Mouse (Mus musculus) heart, embryonic 15.5 days (tissue): Measurements from ENCODE around the gene Tgfb2. TPM values are rescaled to one million over a fixed set of nuclear protein-coding genes. Genes with fewer than 3 reads are reported as not detected.
A peak's percentile ranks its signal among the peaks of the same experiment; 100 is the strongest.

Experiments used
- ATAC-seq: fragments of 200-750 bp; cut with Nextera tagmentation; replicated peaks from 2 replicates; pipeline ENCODE4 v1.8.0; 2017; ENCODE audit warnings: low read depth, moderate TSS enrichment; ENCODE audit not compliant: insufficient number of reproducible peaks, insufficient read depth, low FRiP score
- H3K27ac ChIP-seq: fragments of 300-500 bp; sonication (generic); 2 replicates; pipeline ENCODE4 v1.5.1; 2015; ENCODE audit warnings: mild to moderate bottlenecking, inconsistent platforms
- H3K27me3 ChIP-seq: fragments of 300-500 bp; sonication (generic); 2 replicates; pipeline ENCODE4 v1.6.1; 2015; ENCODE audit warnings: inconsistent platforms
- H3K36me3 ChIP-seq: fragments of 300-500 bp; sonication (generic); 2 replicates; pipeline ENCODE4 v1.6.1; 2015; ENCODE audit warnings: mild to moderate bottlenecking, inconsistent platforms
- H3K4me1 ChIP-seq: fragments of 300-500 bp; sonication (generic); replicated peaks from 2 replicates; pipeline ENCODE4 v1.6.1; 2015; ENCODE audit warnings: inconsistent platforms
- H3K4me2 ChIP-seq: fragments of 300-500 bp; sonication (generic); 2 replicates; pipeline ENCODE4 v1.6.1; 2015; ENCODE audit warnings: inconsistent platforms, mild to moderate bottlenecking, moderate library complexity
- H3K4me3 ChIP-seq: fragments of 300-500 bp; sonication (generic); 2 replicates; pipeline ENCODE4 v1.5.1; 2015; ENCODE audit warnings: mild to moderate bottlenecking, inconsistent platforms
- H3K9ac ChIP-seq: fragments of 300-500 bp; sonication (generic); 2 replicates; pipeline ENCODE4 v1.6.1; 2015; ENCODE audit warnings: mild to moderate bottlenecking, inconsistent platforms
- H3K9me3 ChIP-seq: fragments of 300-500 bp; sonication (generic); replicated peaks from 2 replicates; pipeline ENCODE4 v1.6.1; 2016; ENCODE audit warnings: inconsistent platforms
- WGBS: fragments of 180-500 bp; shearing (Covaris S2); methylation state at CpG from one replicate; pipeline ENCODE4 v1.1.7; 2015; ENCODE audit warnings: mixed read lengths; 5-methylcytosine and 5-hydroxymethylcytosine counted together
- polyA plus RNA-seq: library from polyadenylated mRNA; unstranded; fragments of >200 nt; fragmentation: Nextera tagmentation; extraction: Ambion mirVana; gene quantifications from 2 replicates; pipeline ENCODE4 v1.2.1, GENCODE M21; 2015

The Tgfb2 gene
- polyA plus RNA-seq, 1 experiment from 2014 or later = 43.7 TPM

- H3K9me3 ChIP-seq = no peaks in the 10 kb centered on the region
- H3K36me3 ChIP-seq = peaks cover 17% of the 10 kb centered on the region
- no peak for ATAC-seq
- 92% methylated on average over 9 of the region's 9 CpGs for WGBS
- 0 out of 2 replicates have a peak, but pooled peaks cover 2% of the 10 kb centered on the region for H3K4me1 ChIP-seq
- no peaks in the 10 kb centered on the region for H3K27me3 ChIP-seq
- H3K4me3 ChIP-seq = no peak overlapping the region
- no peak overlapping the region for H3K4me2 ChIP-seq
- no peak overlapping the region for H3K27ac ChIP-seq
- H3K9ac ChIP-seq = no peak overlapping the region
These were observed 13.9 kb upstream of the Tgfb2 start for GRCm38 (mm10) chr1:186719708-186720107.

DNA sequence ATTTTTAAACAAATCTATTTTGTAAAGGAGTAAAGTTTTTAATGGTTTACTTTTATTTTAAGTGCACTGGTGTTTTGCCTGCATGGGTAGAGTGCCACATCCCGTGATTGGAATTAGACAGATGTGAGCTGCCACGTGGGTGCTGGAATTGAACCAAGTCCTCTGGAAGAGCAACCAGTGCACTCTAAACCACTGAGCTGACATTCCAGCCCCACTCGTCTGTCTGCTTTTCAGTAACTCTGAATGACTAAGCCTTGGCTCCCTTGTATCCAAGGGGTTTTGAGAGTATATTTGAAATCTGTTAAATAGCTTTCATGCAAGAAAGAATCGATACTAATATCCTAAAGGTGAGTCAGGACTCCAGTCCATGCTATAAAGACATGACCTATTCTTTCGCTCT lies 13.1 kb upstream of the Tgfb2 start:
- 59% methylated on average over 5 of the region's 5 CpGs for WGBS
- Histone ChIP-seq H3K4me3 (no peak overlapping the region), H3K4me1 (0 out of 2 replicates have a peak, but pooled peaks cover 2% of the 10 kb centered on the region), H3K9ac (no peak overlapping the region), H3K36me3 (peaks cover 17% of the 10 kb centered on the region), H3K27ac (no peak overlapping the region), H3K9me3 (no peaks in the 10 kb centered on the region), H3K4me2 (no peak overlapping the region), H3K27me3 (no peaks in the 10 kb centered on the region)
- no peak for ATAC-seq

GRCm38 (mm10) chr1:186714980-186715896 lies 9.4 kb upstream of the Tgfb2 start:
- Histone ChIP-seq H3K4me3 (no peak overlapping the region), H3K4me1 (no peaks in the 10 kb centered on the region), H3K9me3 (no peaks in the 10 kb centered on the region), H3K9ac (no peak overlapping the region), H3K27ac (no peak overlapping the region), H3K27me3 (no peaks in the 10 kb centered on the region), H3K4me2 (no peak overlapping the region), H3K36me3 (peaks cover 7% of the 10 kb centered on the region; the same call in 1 of the 2 replicates)
- no peak for ATAC-seq
- WGBS = 77% methylated on average over 17 of the region's 17 CpGs

DNA sequence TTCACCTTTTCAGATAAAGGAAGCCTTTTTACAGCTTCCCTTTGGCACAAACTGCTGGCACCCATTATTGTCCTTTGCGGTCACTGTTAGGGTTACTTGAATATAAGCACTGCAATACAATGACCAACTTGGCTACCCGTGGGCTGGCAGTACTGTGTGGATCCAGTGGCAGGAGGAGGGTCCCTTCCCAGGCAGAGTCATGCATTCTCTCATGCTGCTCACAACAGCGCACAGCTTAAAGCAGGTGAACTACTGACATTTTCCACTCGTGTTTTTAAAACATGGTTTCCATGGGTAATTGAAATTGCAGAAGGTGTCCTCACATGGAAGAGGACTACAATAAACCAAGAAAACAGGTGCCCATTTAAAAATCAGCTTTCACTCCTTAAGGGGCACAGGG lies 8.4 kb upstream of the Tgfb2 start:
- Histone ChIP-seq H3K27me3 (no peaks in the 10 kb centered on the region), H3K9ac (no peak overlapping the region), H3K4me2 (no peak overlapping the region), H3K4me3 (no peak overlapping the region), H3K4me1 (no peaks in the 10 kb centered on the region), H3K27ac (no peak overlapping the region), H3K9me3 (no peaks in the 10 kb centered on the region), H3K36me3 (no peaks in the 10 kb centered on the region)
- no peak for ATAC-seq
- 91% methylated on average over 4 of the region's 4 CpGs for WGBS

- H3K27ac ChIP-seq = no peak overlapping the region
- H3K9me3 ChIP-seq = no peaks in the 10 kb centered on the region
- no peaks in the 10 kb centered on the region for H3K36me3 ChIP-seq
- H3K27me3 ChIP-seq = no peaks in the 10 kb centered on the region
- H3K9ac ChIP-seq = no peak overlapping the region
- no peak for ATAC-seq
- H3K4me3 ChIP-seq = no peak overlapping the region
- H3K4me2 ChIP-seq = no peak overlapping the region
- no peaks in the 10 kb centered on the region for H3K4me1 ChIP-seq
- WGBS = 1% methylated on average over 3 of the region's 3 CpGs
These were observed 7.1 kb upstream of the Tgfb2 start for GRCm38 (mm10) chr1:186712802-186713471.

DNA sequence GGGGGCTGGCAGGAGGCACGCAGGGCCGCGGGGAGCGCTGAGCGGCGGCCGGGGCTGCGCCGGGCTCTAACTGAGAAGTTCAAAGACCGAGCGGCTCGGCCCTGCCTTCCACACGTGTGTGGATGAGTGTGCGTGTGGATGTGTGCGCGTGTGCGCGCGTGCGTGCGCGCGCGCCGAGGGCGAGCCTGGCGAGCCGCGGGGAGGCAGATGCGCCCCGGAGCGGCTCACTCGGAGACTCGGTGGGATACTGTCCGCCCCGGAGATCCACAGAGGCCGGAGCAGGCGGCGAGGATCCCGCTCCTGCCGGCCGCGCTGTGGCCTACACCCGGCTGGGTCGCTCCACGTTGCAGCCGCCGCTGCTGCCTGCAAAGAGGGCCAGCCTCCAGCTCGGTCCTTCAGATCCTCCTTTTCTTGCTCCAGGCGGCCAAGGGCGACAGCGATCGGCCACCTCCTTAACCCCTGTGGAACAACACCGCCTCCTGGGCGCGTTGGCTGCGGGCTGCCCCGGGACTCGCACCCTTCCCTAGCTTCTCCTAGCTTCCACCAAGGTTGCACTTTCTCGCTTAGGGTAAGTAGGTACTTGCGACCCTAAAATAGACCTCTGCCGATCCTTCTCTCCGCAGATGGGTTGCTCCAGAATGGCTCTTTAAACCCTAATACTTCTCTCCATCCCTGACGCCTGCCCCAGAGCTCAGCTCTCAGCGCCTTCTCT lies 430 bp downstream of the Tgfb2 start:
- H3K27me3 ChIP-seq = no peaks in the 10 kb centered on the region; the same call in 1 of the 2 replicates
- peak overlapping the region; percentile 84 for H3K9ac ChIP-seq
- H3K4me2 ChIP-seq = peak overlapping the region; percentile 90
- peaks cover 22% of the 10 kb centered on the region for H3K4me1 ChIP-seq
- peak; percentile 75 for ATAC-seq
- H3K36me3 ChIP-seq = no peaks in the 10 kb centered on the region
- peak overlapping the region; percentile 92 for H3K27ac ChIP-seq
- WGBS = under 1% methylated on average over 65 of the region's 65 CpGs
- H3K9me3 ChIP-seq = no peaks in the 10 kb centered on the region
- peak overlapping the region; percentile 77 for H3K4me3 ChIP-seq

DNA sequence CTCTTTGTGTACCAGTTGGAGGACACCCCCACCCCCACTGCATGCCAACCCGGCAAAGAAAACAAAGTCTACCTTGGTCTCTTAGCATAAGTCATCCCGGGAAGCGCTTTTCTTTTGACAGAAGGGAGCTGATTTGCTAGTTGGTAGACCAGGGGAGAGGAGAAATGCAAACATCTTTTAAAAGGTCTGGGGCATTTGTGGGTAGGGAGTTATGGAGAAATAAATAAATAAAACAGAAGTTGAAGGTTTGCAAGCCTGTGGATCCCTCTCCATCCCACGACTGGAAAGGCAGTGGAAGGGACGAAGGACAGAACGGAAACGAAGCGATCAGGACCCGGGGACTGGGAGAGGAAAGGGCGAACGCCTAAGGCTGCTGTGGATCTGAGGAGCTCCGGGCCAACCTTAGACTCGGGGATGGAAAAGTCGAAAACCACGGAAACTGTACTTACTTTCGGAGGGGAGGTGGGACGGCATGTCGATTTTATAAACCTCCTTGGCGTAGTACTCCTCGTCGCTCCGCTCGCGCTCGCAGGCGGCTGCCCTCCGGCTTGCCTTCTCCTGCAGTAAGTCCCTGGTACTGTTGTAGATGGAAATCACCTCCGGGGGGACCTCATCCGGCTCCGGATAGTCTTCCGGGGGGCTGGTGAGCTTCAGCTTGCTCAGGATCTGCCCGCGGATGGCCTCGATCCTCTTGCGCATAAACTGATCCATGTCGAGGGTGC lies 1.6 kb downstream of the Tgfb2 start:
- H3K4me2 ChIP-seq = peak overlapping the region; percentile 90
- under 1% methylated on average over 36 of the region's 36 CpGs for WGBS
- peak overlapping the region; percentile 84 for H3K9ac ChIP-seq
- peaks cover 23% of the 10 kb centered on the region for H3K4me1 ChIP-seq
- H3K36me3 ChIP-seq = no peaks in the 10 kb centered on the region
- peak overlapping the region; percentile 77 for H3K4me3 ChIP-seq
- peak overlapping the region; percentile 92 for H3K27ac ChIP-seq
- H3K9me3 ChIP-seq = no peaks in the 10 kb centered on the region
- no peak for ATAC-seq
- H3K27me3 ChIP-seq = no peaks in the 10 kb centered on the region; the same call in 1 of the 2 replicates

DNA sequence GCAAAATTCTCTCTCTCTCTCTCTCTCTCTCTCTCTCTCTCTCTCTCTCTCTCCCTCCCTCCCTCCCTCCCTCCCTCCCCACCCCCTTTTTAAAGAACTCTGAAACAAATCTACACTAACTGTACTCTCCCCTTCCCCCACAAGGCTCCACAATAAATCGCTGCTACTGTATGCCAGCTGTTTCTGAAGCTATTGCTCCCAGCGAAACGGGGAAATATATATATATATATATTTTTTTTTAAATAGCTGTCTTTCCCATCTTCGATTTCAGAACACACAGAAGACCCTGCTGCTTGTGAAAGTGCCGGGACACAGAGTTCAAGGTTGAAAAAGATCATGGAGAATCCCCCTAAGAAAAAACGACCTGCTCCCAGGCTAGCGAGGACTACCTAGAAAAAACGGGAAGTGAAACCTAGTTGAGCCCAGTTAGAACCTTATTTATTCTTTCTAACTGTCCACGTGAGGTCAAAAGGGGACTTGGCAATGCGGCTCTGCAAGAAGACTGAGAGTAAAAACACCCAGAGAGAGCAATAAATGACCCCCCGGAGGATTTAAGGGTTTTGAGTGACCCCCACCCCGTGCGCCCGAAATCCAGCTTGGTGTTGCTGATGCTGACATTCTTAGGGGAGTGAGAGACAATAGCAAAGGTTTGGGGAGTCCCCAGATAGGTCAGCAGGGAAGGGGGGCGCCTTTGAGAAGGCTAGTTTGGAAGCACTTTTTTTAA lies 2.4 kb downstream of the Tgfb2 start:
- peak overlapping the region; percentile 77 for H3K4me3 ChIP-seq
- ATAC-seq = no peak
- H3K9me3 ChIP-seq = no peaks in the 10 kb centered on the region
- H3K9ac ChIP-seq = peak overlapping the region; percentile 84
- H3K27me3 ChIP-seq = no peaks in the 10 kb centered on the region; the same call in 1 of the 2 replicates
- peak overlapping the region; percentile 92 for H3K27ac ChIP-seq
- H3K36me3 ChIP-seq = no peaks in the 10 kb centered on the region
- peaks cover 23% of the 10 kb centered on the region for H3K4me1 ChIP-seq
- WGBS = under 1% methylated on average over 15 of the region's 15 CpGs
- H3K4me2 ChIP-seq = peak overlapping the region; percentile 90

- Histone ChIP-seq H3K27ac (peak overlapping the region; percentile 92), H3K36me3 (no peaks in the 10 kb centered on the region), H3K9ac (peak overlapping the region; percentile 56), H3K27me3 (no peaks in the 10 kb centered on the region; the same call in 1 of the 2 replicates), H3K4me1 (peaks cover 23% of the 10 kb centered on the region), H3K9me3 (no peaks in the 10 kb centered on the region), H3K4me2 (peak overlapping the region; percentile 90), H3K4me3 (peak overlapping the region; percentile 77)
- no peak for ATAC-seq
- 11% methylated on average over 15 of the region's 15 CpGs for WGBS
These were observed 3.2 kb downstream of the Tgfb2 start for GRCm38 (mm10) chr1:186702391-186703255.
